Mouse (Mus musculus): ENCODE data around the gene Snx9. TPM values are rescaled to one million over a fixed set of nuclear protein-coding genes. Genes with fewer than 3 reads are reported as not detected.

The Snx9 gene
- total and polyA plus RNA-seq, 3 experiments: 26.7 to 55.5 (median 46.7) TPM

GRCm38 (mm10) chr17:5862869-5863268 lies 21.7 kb downstream of the Snx9 start:
- Histone ChIP-seq H3K27me3 (ENCODE audit: insufficient read depth, low read length) (no peaks in the 10 kb centered on the region), H3K4me1 (ENCODE audit: insufficient read depth, low read depth, low read length) (peaks cover 5% of the 10 kb centered on the region; the same call in 1 of the 2 replicates), H3K4me3 (ENCODE audit: low read depth, low read length) (no peak overlapping the region), H3K9me3 (replicated peaks) (no peaks in the 10 kb centered on the region), H3K36me3 (replicated peaks) (peaks cover 24% of the 10 kb centered on the region)
- no peak for DNase-seq (ENCODE audit: low spot score)
- no peak for ATAC-seq (ENCODE audit: extremely low read depth, insufficient number of reproducible peaks, low FRiP score, poor library complexity, severe bottlenecking)
- TF ChIP-seq CTCF (IDR thresholded peaks at IDR 0.05; ENCODE audit: low read depth, low read length): no peak
- TF ChIP-seq TAL1 (conservative IDR thresholded peaks at IDR 0.05; ENCODE audit: low read depth, low read length): no peak
- no peak for TF ChIP-seq GATA1 (IDR thresholded peaks at IDR 0.05; ENCODE audit: borderline replicate concordance, low read length)
- no peak for TF ChIP-seq POLR2AphosphoS5 (IDR thresholded peaks at IDR 0.05; ENCODE audit: insufficient replicate concordance, low read depth, low read length)
- TF ChIP-seq GATA2 (IDR thresholded peaks at IDR 0.05; ENCODE audit: borderline replicate concordance, low read depth, low read length): no peak

- H3K36me3 ChIP-seq (replicated peaks): peaks cover 25% of the 10 kb centered on the region
- no peaks in the 10 kb centered on the region for H3K9me3 ChIP-seq (replicated peaks)
- no peaks in the 10 kb centered on the region for H3K27me3 ChIP-seq (ENCODE audit: insufficient read depth, low read length)
- 0 out of 2 replicates have a peak, but pooled peaks cover 3% of the 10 kb centered on the region for H3K4me1 ChIP-seq (ENCODE audit: insufficient read depth, low read depth, low read length)
- no peak overlapping the region for H3K4me3 ChIP-seq (ENCODE audit: low read depth, low read length)
- DNase-seq (ENCODE audit: low spot score) (no peak), ATAC-seq (ENCODE audit: extremely low read depth, insufficient number of reproducible peaks, low FRiP score, poor library complexity, severe bottlenecking) (no peak)
- no peak for TF ChIP-seq GATA1 (IDR thresholded peaks at IDR 0.05; ENCODE audit: borderline replicate concordance, low read length)
- no peak for TF ChIP-seq TAL1 (conservative IDR thresholded peaks at IDR 0.05; ENCODE audit: low read depth, low read length)
- no peak for TF ChIP-seq POLR2AphosphoS5 (IDR thresholded peaks at IDR 0.05; ENCODE audit: insufficient replicate concordance, low read depth, low read length)
- TF ChIP-seq CTCF (IDR thresholded peaks at IDR 0.05; ENCODE audit: low read depth, low read length): no peak
- TF ChIP-seq GATA2 (IDR thresholded peaks at IDR 0.05; ENCODE audit: borderline replicate concordance, low read depth, low read length): no peak
These were observed 22.6 kb downstream of the Snx9 start for GRCm38 (mm10) chr17:5863745-5864144.

GRCm38 (mm10) chr17:5867456-5867855 lies 26.3 kb downstream of the Snx9 start:
- DNase-seq (ENCODE audit: low spot score) (no peak), ATAC-seq (ENCODE audit: extremely low read depth, insufficient number of reproducible peaks, low FRiP score, poor library complexity, severe bottlenecking) (no peak)
- Histone ChIP-seq H3K4me3 (ENCODE audit: low read depth, low read length) (no peak overlapping the region), H3K27me3 (ENCODE audit: insufficient read depth, low read length) (no peaks in the 10 kb centered on the region), H3K36me3 (replicated peaks) (peaks cover 27% of the 10 kb centered on the region), H3K4me1 (ENCODE audit: insufficient read depth, low read depth, low read length) (0 out of 2 replicates have a peak, but pooled peaks cover 3% of the 10 kb centered on the region), H3K9me3 (replicated peaks) (no peaks in the 10 kb centered on the region)
- TF ChIP-seq TAL1 (conservative IDR thresholded peaks at IDR 0.05; ENCODE audit: low read depth, low read length) (no peak), POLR2AphosphoS5 (IDR thresholded peaks at IDR 0.05; ENCODE audit: insufficient replicate concordance, low read depth, low read length) (no peak), CTCF (IDR thresholded peaks at IDR 0.05; ENCODE audit: low read depth, low read length) (no peak), GATA1 (IDR thresholded peaks at IDR 0.05; ENCODE audit: borderline replicate concordance, low read length) (no peak), GATA2 (IDR thresholded peaks at IDR 0.05; ENCODE audit: borderline replicate concordance, low read depth, low read length) (no peak)

GRCm38 (mm10) chr17:5868319-5869031 lies 27.3 kb downstream of the Snx9 start:
- DNase-seq (ENCODE audit: low spot score): no peak
- no peak for ATAC-seq (ENCODE audit: extremely low read depth, insufficient number of reproducible peaks, low FRiP score, poor library complexity, severe bottlenecking)
- Histone ChIP-seq H3K36me3 (replicated peaks) (peaks cover 27% of the 10 kb centered on the region), H3K9me3 (replicated peaks) (no peaks in the 10 kb centered on the region), H3K4me1 (ENCODE audit: insufficient read depth, low read depth, low read length) (0 out of 2 replicates have a peak, but pooled peaks cover 3% of the 10 kb centered on the region), H3K4me3 (ENCODE audit: low read depth, low read length) (no peak overlapping the region), H3K27me3 (ENCODE audit: insufficient read depth, low read length) (no peaks in the 10 kb centered on the region)
- no peak for TF ChIP-seq TAL1 (conservative IDR thresholded peaks at IDR 0.05; ENCODE audit: low read depth, low read length)
- no peak for TF ChIP-seq GATA1 (IDR thresholded peaks at IDR 0.05; ENCODE audit: borderline replicate concordance, low read length)
- TF ChIP-seq CTCF (IDR thresholded peaks at IDR 0.05; ENCODE audit: low read depth, low read length): no peak

- H3K27me3 ChIP-seq (ENCODE audit: insufficient read depth, low read length): no peaks in the 10 kb centered on the region
- H3K9me3 ChIP-seq (replicated peaks): no peaks in the 10 kb centered on the region
- no peak for TF ChIP-seq CTCF (IDR thresholded peaks at IDR 0.05; ENCODE audit: low read depth, low read length)
- TF ChIP-seq POLR2AphosphoS5 (IDR thresholded peaks at IDR 0.05; ENCODE audit: insufficient replicate concordance, low read depth, low read length): no peak
- no peak for TF ChIP-seq GATA1 (IDR thresholded peaks at IDR 0.05; ENCODE audit: borderline replicate concordance, low read length)
- no peak for TF ChIP-seq GATA2 (IDR thresholded peaks at IDR 0.05; ENCODE audit: borderline replicate concordance, low read depth, low read length)
- no peak for TF ChIP-seq TAL1 (conservative IDR thresholded peaks at IDR 0.05; ENCODE audit: low read depth, low read length)
- H3K36me3 ChIP-seq (replicated peaks): peaks cover 29% of the 10 kb centered on the region
- ATAC-seq (ENCODE audit: extremely low read depth, insufficient number of reproducible peaks, low FRiP score, poor library complexity, severe bottlenecking) (no peak), DNase-seq (ENCODE audit: low spot score) (no peak)
- no peak overlapping the region for H3K4me3 ChIP-seq (ENCODE audit: low read depth, low read length)
- H3K4me1 ChIP-seq (ENCODE audit: insufficient read depth, low read depth, low read length): peaks cover 4% of the 10 kb centered on the region
These were observed 28.3 kb downstream of the Snx9 start for GRCm38 (mm10) chr17:5869461-5869860.

DNA sequence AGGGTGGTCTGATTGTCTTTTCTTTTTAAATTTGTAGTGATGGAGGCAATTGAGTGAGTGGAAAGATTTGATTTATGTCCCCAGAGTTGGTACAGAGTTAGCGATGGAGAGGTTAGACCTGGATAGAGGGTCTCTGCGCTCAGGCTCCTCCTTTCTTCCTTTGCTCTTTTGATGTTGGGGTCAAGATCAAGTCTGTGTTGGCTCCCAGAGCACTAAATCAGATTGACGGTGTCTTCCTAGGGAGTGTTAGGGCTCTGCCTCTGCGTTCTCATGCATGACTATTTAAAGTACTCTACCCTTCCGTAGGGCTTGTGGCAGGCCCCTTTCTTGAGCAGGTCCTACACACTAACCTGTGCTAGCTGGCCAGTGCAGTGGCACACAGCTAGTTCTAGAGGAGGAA lies 28.9 kb downstream of the Snx9 start:
- no peak for ATAC-seq (ENCODE audit: extremely low read depth, insufficient number of reproducible peaks, low FRiP score, poor library complexity, severe bottlenecking)
- no peak for DNase-seq (ENCODE audit: low spot score)
- TF ChIP-seq GATA1 (IDR thresholded peaks at IDR 0.05; ENCODE audit: borderline replicate concordance, low read length): no peak
- TF ChIP-seq POLR2AphosphoS5 (IDR thresholded peaks at IDR 0.05; ENCODE audit: insufficient replicate concordance, low read depth, low read length): no peak
- TF ChIP-seq TAL1 (conservative IDR thresholded peaks at IDR 0.05; ENCODE audit: low read depth, low read length): no peak
- no peak for TF ChIP-seq GATA2 (IDR thresholded peaks at IDR 0.05; ENCODE audit: borderline replicate concordance, low read depth, low read length)
- TF ChIP-seq CTCF (IDR thresholded peaks at IDR 0.05; ENCODE audit: low read depth, low read length): no peak
- no peaks in the 10 kb centered on the region for H3K9me3 ChIP-seq (replicated peaks)
- peaks cover 9% of the 10 kb centered on the region for H3K4me1 ChIP-seq (ENCODE audit: insufficient read depth, low read depth, low read length)
- H3K27me3 ChIP-seq (ENCODE audit: insufficient read depth, low read length): no peaks in the 10 kb centered on the region
- peaks cover 29% of the 10 kb centered on the region for H3K36me3 ChIP-seq (replicated peaks)
- no peak overlapping the region for H3K4me3 ChIP-seq (ENCODE audit: low read depth, low read length)

Data from G1E (cell line).